Mouse (Mus musculus) hindbrain, embryonic 10.5 days (tissue): ENCODE results near the gene Maneal. TPM values are rescaled to one million over a fixed set of nuclear protein-coding genes. Genes with fewer than 3 reads are reported as not detected.
A peak's percentile ranks its signal among the peaks of the same experiment; 100 is the strongest.

ENCODE experiments used
- DNase-seq: peaks from one replicate; pipeline ENCODE4 v3.0.0-alpha.2; 2017; ENCODE audit warnings: low spot score
- H3K27ac ChIP-seq: fragments of 300-500 bp; sonication (generic); 2 replicates; pipeline ENCODE4 v1.5.1; 2016; ENCODE audit warnings: mild to moderate bottlenecking, moderate library complexity
- H3K27me3 ChIP-seq: fragments of 300-500 bp; sonication (generic); 2 replicates; pipeline ENCODE4 v1.6.1; 2016; ENCODE audit warnings: mild to moderate bottlenecking; ENCODE audit not compliant: poor library complexity, insufficient read depth, severe bottlenecking
- H3K36me3 ChIP-seq: fragments of 300-500 bp; sonication (generic); 2 replicates; pipeline ENCODE4 v1.6.1; 2016; ENCODE audit warnings: mild to moderate bottlenecking, moderate library complexity
- H3K4me1 ChIP-seq: fragments of 300-500 bp; sonication (generic); replicated peaks from 2 replicates; pipeline ENCODE4 v1.6.1; 2016; ENCODE audit warnings: mild to moderate bottlenecking
- H3K4me3 ChIP-seq: fragments of 300-500 bp; sonication (generic); 2 replicates; pipeline ENCODE4 v1.5.1; 2016; ENCODE audit warnings: mild to moderate bottlenecking, moderate library complexity
- H3K9me3 ChIP-seq: fragments of 300-500 bp; sonication (generic); 2 replicates; pipeline ENCODE4 v1.6.1; 2016; ENCODE audit warnings: mild to moderate bottlenecking, moderate library complexity
- WGBS: fragments of 180-500 bp; shearing (Covaris S2); methylation state at CpG from one replicate; pipeline ENCODE4 v1.1.7; 2016; 5-methylcytosine and 5-hydroxymethylcytosine counted together
- polyA plus RNA-seq: library from polyadenylated mRNA; unstranded; fragments of >200 nt; fragmentation: Nextera tagmentation; extraction: Ambion mirVana; gene quantifications from 2 replicates; pipeline ENCODE4 v1.2.1, GENCODE M21; 2016

The Maneal gene
- polyA plus RNA-seq, 1 experiment from 2014 or later, result 8.8 TPM

GRCm38 (mm10) chr4:124838035-124838700 is 23.8 kb downstream of the Maneal start:
- DNase-seq, result no peak

GRCm38 (mm10) chr4:124832796-124833195 is 29.2 kb downstream of the Maneal start:
- H3K4me3 ChIP-seq, result no peak overlapping the region

More at GRCm38 (mm10) chr4:124838035-124838700, 23.8 kb downstream of the Maneal start:
- Histone ChIP-seq H3K4me1 (no peaks in the 10 kb centered on the region), H3K27me3 (no peaks in the 10 kb centered on the region), H3K9me3 (peaks cover 6% of the 10 kb centered on the region; the same call in 1 of the 2 replicates), H3K27ac (no peak overlapping the region), H3K4me3 (no peak overlapping the region), H3K36me3 (peaks cover 90% of the 10 kb centered on the region)
- 91% methylated on average over 14 of the region's 14 CpGs for WGBS

GRCm38 (mm10) chr4:124829671-124830070 is 32.3 kb downstream of the Maneal start:
- H3K36me3 ChIP-seq, result peaks cover 91% of the 10 kb centered on the region
- DNase-seq, result no peak
- H3K4me1 ChIP-seq, result no peaks in the 10 kb centered on the region
- no peaks in the 10 kb centered on the region for H3K27me3 ChIP-seq
- H3K9me3 ChIP-seq, result no peaks in the 10 kb centered on the region
- 86% methylated on average over 5 of the region's 5 CpGs for WGBS
- no peak overlapping the region for H3K27ac ChIP-seq
- no peak overlapping the region for H3K4me3 ChIP-seq

More at GRCm38 (mm10) chr4:124832796-124833195, 29.2 kb downstream of the Maneal start:
- Histone ChIP-seq H3K9me3 (no peaks in the 10 kb centered on the region), H3K36me3 (peaks cover 84% of the 10 kb centered on the region), H3K27ac (no peak overlapping the region), H3K27me3 (no peaks in the 10 kb centered on the region), H3K4me1 (no peaks in the 10 kb centered on the region)
- no peak for DNase-seq
- 97% methylated on average over 10 of the region's 10 CpGs for WGBS

- Histone ChIP-seq H3K27me3 (no peaks in the 10 kb centered on the region), H3K27ac (no peak overlapping the region), H3K9me3 (no peaks in the 10 kb centered on the region), H3K4me3 (no peak overlapping the region), H3K36me3 (peaks cover 97% of the 10 kb centered on the region), H3K4me1 (no peaks in the 10 kb centered on the region)
- 95% methylated on average over 21 of the region's 21 CpGs for WGBS
- no peak for DNase-seq
Observed at GRCm38 (mm10) chr4:124825371-124825965, 36.5 kb downstream of the Maneal start.

GRCm38 (mm10) chr4:124824967-124825366 is 37.0 kb downstream of the Maneal start:
- no peaks in the 10 kb centered on the region for H3K9me3 ChIP-seq
- peaks cover 97% of the 10 kb centered on the region for H3K36me3 ChIP-seq
- no peak overlapping the region for H3K27ac ChIP-seq
- no peak for DNase-seq
- no peaks in the 10 kb centered on the region for H3K4me1 ChIP-seq
- H3K27me3 ChIP-seq, result no peaks in the 10 kb centered on the region
- no peak overlapping the region for H3K4me3 ChIP-seq
- WGBS, result 95% methylated on average over 6 of the region's 6 CpGs

- DNase-seq, result no peak
- Histone ChIP-seq H3K27ac (no peak overlapping the region), H3K36me3 (peaks cover 57% of the 10 kb centered on the region), H3K9me3 (no peaks in the 10 kb centered on the region), H3K27me3 (no peaks in the 10 kb centered on the region), H3K4me1 (peaks cover 14% of the 10 kb centered on the region), H3K4me3 (no peak overlapping the region)
- 95% methylated on average over 4 of the region's 4 CpGs for WGBS
Observed at GRCm38 (mm10) chr4:124818832-124819231, 43.1 kb downstream of the Maneal start.

- Histone ChIP-seq H3K9me3 (no peaks in the 10 kb centered on the region), H3K36me3 (peaks cover 55% of the 10 kb centered on the region), H3K4me3 (no peak overlapping the region), H3K4me1 (peaks cover 14% of the 10 kb centered on the region), H3K27ac (no peak overlapping the region), H3K27me3 (no peaks in the 10 kb centered on the region)
- 20% methylated on average over 6 of the region's 6 CpGs for WGBS
- DNase-seq, result peak; percentile 26
Observed at GRCm38 (mm10) chr4:124817803-124818202, 44.2 kb downstream of the Maneal start.

DNA sequence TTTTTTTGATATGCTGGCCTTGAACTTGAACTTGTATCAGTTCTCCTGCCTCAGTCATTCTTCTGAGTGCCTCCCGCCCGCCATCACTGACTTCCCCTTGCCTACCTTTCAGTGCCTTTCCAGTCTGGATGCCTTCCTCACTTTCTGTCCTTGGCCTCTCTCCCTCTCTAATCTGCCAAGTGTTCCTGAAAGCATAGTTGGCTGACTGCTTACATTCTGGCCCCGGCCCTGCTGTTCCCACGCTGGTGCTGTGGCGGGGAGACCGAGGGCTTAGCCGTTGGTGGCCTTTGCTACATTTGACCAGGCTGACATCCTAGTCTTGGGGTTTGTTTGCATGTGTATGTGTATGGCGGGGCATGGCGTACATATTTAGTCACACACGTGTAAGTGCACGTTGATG is 46.1 kb downstream of the Maneal start:
- Histone ChIP-seq H3K27me3 (no peaks in the 10 kb centered on the region), H3K27ac (no peak overlapping the region), H3K4me1 (peaks cover 25% of the 10 kb centered on the region), H3K36me3 (peaks cover 48% of the 10 kb centered on the region), H3K9me3 (no peaks in the 10 kb centered on the region), H3K4me3 (no peak overlapping the region)
- no peak for DNase-seq
- WGBS, result 95% methylated on average over 11 of the region's 11 CpGs

DNA sequence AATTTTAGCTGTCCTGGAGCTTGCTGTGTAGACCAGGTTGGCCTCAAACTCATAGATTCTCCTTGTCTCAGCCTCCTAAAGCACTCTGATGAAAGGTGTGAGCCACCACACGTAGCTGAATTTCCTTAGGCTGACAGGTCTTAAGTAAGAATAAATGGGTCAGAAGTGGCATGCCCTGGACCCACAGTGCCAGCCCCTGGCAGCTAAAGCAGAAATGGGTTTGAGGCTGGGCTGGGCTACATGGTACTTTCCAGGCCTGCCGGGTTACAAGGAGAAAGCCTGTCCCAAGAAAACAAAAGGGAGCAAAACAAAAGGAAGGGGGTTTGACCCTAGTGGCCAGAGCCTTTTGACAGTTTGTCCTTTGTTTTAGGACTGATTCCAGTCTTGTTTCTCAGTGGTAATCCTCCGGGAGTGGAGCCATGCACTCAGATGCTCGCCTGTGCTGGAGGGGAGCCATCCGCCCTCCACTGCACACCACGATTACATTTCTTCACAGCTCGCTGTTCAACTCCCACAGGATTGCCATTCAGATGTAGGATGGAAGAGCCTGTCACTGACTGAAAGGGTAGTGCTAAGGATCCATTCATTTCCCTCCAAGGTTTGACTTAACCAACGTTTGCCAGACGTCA is 50.5 kb downstream of the Maneal start:
- H3K36me3 ChIP-seq, result peaks cover 76% of the 10 kb centered on the region
- no peak overlapping the region for H3K27ac ChIP-seq
- 23% methylated on average over 9 of the region's 9 CpGs for WGBS
- peaks cover 16% of the 10 kb centered on the region for H3K4me1 ChIP-seq
- H3K9me3 ChIP-seq, result no peaks in the 10 kb centered on the region
- DNase-seq, result peak; percentile 9
- no peaks in the 10 kb centered on the region for H3K27me3 ChIP-seq
- H3K4me3 ChIP-seq, result no peak overlapping the region

- 95% methylated on average over 7 of the region's 7 CpGs for WGBS
Observed at GRCm38 (mm10) chr4:124810056-124810455, 51.9 kb downstream of the Maneal start.

GRCm38 (mm10) chr4:124809136-124809883 is 52.7 kb downstream of the Maneal start:
- Histone ChIP-seq H3K27me3 (no peaks in the 10 kb centered on the region), H3K4me1 (peaks cover 16% of the 10 kb centered on the region), H3K36me3 (peaks cover 85% of the 10 kb centered on the region), H3K4me3 (no peak overlapping the region), H3K9me3 (no peaks in the 10 kb centered on the region), H3K27ac (no peak overlapping the region)
- DNase-seq, result no peak
- 88% methylated on average over 9 of the region's 9 CpGs for WGBS

More at GRCm38 (mm10) chr4:124810056-124810455, 51.9 kb downstream of the Maneal start:
- Histone ChIP-seq H3K27ac (no peak overlapping the region), H3K27me3 (no peaks in the 10 kb centered on the region), H3K4me3 (no peak overlapping the region), H3K4me1 (peaks cover 16% of the 10 kb centered on the region), H3K9me3 (no peaks in the 10 kb centered on the region), H3K36me3 (peaks cover 81% of the 10 kb centered on the region)
- no peak for DNase-seq

- 82% methylated on average over 5 of the region's 5 CpGs for WGBS
- no peak for DNase-seq
- Histone ChIP-seq H3K4me1 (peaks cover 24% of the 10 kb centered on the region), H3K27ac (no peak overlapping the region), H3K36me3 (peaks cover 83% of the 10 kb centered on the region), H3K27me3 (no peaks in the 10 kb centered on the region), H3K4me3 (no peak overlapping the region), H3K9me3 (no peaks in the 10 kb centered on the region)
Observed at GRCm38 (mm10) chr4:124808511-124808910, 53.5 kb downstream of the Maneal start.
